Mouse (Mus musculus) cortical plate, adult 2 months (tissue): ENCODE results near the gene Tex264.

Experiments
- CTCF ChIP-seq: fragments of 200-500 bp; IDR thresholded peaks from 2 replicates; pipeline ENCODE4 v1.5.1; 2011; ENCODE audit warnings: mild to moderate bottlenecking, control low read depth, low read length; ENCODE audit not compliant: insufficient read depth; ENCODE audit errors: extremely low read depth
- POLR2A ChIP-seq: fragments of 200-500 bp; IDR thresholded peaks from 2 replicates; pipeline ENCODE4 v1.6.1; 2011; ENCODE audit warnings: mild to moderate bottlenecking, low read length, control low read depth; ENCODE audit not compliant: insufficient read depth; ENCODE audit errors: extremely low read depth

DNA sequence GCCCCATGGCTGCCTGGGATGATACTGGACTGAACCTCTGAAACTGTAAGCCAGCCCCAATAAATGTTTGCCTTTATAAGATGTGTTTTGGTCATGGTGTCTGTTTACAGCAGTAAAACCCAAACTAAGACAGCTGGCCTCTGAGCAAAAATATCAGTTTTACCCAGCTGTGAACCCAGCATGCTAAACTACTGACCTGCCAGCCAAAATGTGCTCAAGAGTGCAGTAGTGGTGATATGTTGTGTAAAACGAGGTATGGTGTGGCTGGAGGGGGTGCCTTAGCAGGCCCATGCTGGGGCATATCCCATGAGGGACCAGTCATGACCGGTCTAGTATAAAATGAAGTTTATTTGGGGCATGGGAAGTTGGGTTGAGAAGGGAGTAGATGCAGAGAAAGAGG lies 71.8 kb downstream of the Tex264 start:
- TF ChIP-seq CTCF: no peak
- no peak for TF ChIP-seq POLR2A
